Mouse (Mus musculus) brain, embryonic 14.5 days (tissue): ENCODE measurements around the gene Sfxn1.

Experiments
- CTCF ChIP-seq: fragments of 200-500 bp; IDR thresholded peaks from 2 replicates; pipeline ENCODE4 v1.5.1; 2012; ENCODE audit warnings: inconsistent platforms, mild to moderate bottlenecking, moderate library complexity, borderline replicate concordance; ENCODE audit not compliant: insufficient read depth, insufficient read length; ENCODE audit errors: extremely low read depth
- POLR2A ChIP-seq: fragments of 200-500 bp; IDR thresholded peaks from 2 replicates; pipeline ENCODE4 v1.6.1; 2012; ENCODE audit warnings: mild to moderate bottlenecking, inconsistent platforms, borderline replicate concordance; ENCODE audit not compliant: poor library complexity, insufficient read depth, insufficient read length, severe bottlenecking; ENCODE audit errors: extremely low read depth

DNA sequence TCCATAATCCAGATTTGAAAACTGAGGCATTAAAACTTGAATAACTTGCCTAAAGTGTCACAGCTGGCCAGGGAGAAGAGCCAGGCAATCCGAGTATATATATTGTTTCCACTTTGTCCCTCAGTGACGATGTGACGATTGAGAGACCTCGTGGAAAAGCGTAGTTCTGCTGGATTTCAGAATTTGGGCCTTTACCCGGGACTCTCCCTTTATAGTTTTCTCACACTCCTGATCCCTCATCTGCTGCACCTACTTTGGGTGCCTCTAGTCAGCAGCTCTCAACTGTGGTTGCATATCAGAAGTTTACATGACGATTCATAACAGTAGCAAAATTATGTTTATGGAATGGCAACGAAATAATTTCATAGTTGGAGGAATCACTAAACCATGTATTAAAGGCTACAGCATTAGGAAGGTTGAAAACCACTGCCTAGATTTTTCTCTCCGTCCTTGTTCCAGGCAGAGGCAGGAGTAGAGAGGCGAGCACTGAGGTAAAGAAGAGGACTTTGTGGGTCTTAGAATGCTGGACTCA is 923 bp downstream of the Sfxn1 start:
- TF ChIP-seq CTCF (no peak), POLR2A (no peak)
